ENCODE assay signal across 9 mouse cellular contexts in genomic region chr16:92385062-92385461, GRCm38 (mm10). TPM values are rescaled to one million over a fixed set of nuclear protein-coding genes. Genes with fewer than 3 reads are reported as not detected.
A peak's percentile ranks its signal among the peaks of the same experiment; 100 is the strongest.
DNase-seq lines count a peak whose midpoint lies in the region; ATAC-seq and TF ChIP-seq lines count a peak whose summit lies in the region.
"Had no signal": no experiment of that assay in that cellular context is flagged by ENCODE, and none has a peak within 500 bp of the region (broad histone marks: within the 10 kb centered on the region; RNA-seq: fewer than 3 reads in every experiment).

No protein-coding gene starts in this region.

- H3K4me3 ChIP-seq in stomach, postnatal 0 days (ENCODE audit: low read depth, low read length) = no peak overlapping the region
- H3K4me3 ChIP-seq: neural tube, embryonic 12.5 days had no signal

- 0% methylated on average over 2 of the region's 2 CpGs for WGBS in stomach, postnatal 0 days

- peak; percentile 65 for DNase-seq in CD4-positive, CD25-positive, alpha-beta regulatory T cell, adult 2 months (ENCODE audit: low read depth, low spot score)
- DNase-seq in right cerebral cortex, adult 2 months (ENCODE audit: low spot score in 2 of 2) = peak; percentile 52 to 57
- no peak for DNase-seq in right cerebral cortex, postnatal 36 days (ENCODE audit: low spot score in 2 of 2)
- peak; percentile 69 to 83 for DNase-seq in cerebellum, postnatal 25 days
- DNase-seq in heart, postnatal 4 days = peak; percentile 86
- DNase-seq in lung, postnatal 36 days = peak; percentile 87
- DNase-seq in stomach, postnatal 0 days (ENCODE audit: low spot score) = peak; percentile 70

- H3K4me1 ChIP-seq in stomach, postnatal 0 days (replicated peaks; ENCODE audit: control insufficient read depth, insufficient read depth) = no peaks in the 10 kb centered on the region
- H3K4me1 ChIP-seq: neural tube, embryonic 12.5 days had no signal

- no peak overlapping the region for H3K27ac ChIP-seq in stomach, postnatal 0 days (replicated peaks)
- H3K27ac ChIP-seq: neural tube, embryonic 12.5 days had no signal

- H3K36me3 ChIP-seq in stomach, postnatal 0 days (ENCODE audit: control insufficient read depth, insufficient read depth, low read length) = no peaks in the 10 kb centered on the region
- H3K36me3 ChIP-seq: neural tube, embryonic 12.5 days had no signal

- H3K9ac ChIP-seq in stomach, postnatal 0 days (ENCODE audit: low read length) = no peak overlapping the region
- H3K9ac ChIP-seq: neural tube, embryonic 12.5 days had no signal

- no peaks in the 10 kb centered on the region for H3K9me3 ChIP-seq in stomach, postnatal 0 days (ENCODE audit: control insufficient read depth, low read length)
- H3K9me3 ChIP-seq: neural tube, embryonic 12.5 days had no signal

- TF ChIP-seq EP300 in stomach, postnatal 0 days (optimal IDR thresholded peaks at IDR 0.05) = no peak

- peak; percentile 87 for TF ChIP-seq CTCF in stomach, postnatal 0 days (IDR thresholded peaks at IDR 0.05; ENCODE audit: low read depth)

- no peak for ATAC-seq in CD4-positive, CD25-positive, alpha-beta regulatory T cell, adult 4 months
- no peak; the same call in 1 of the 2 replicates for ATAC-seq in stomach, postnatal 0 days (ENCODE audit: low FRiP score, low TSS enrichment)

- no peak overlapping the region for H3K4me2 ChIP-seq in stomach, postnatal 0 days (replicated peaks; ENCODE audit: low read depth)
- H3K4me2 ChIP-seq: neural tube, embryonic 12.5 days had no signal

- H3K27me3 ChIP-seq in stomach, postnatal 0 days (ENCODE audit: control insufficient read depth, insufficient read depth, low read length) = no peaks in the 10 kb centered on the region
- H3K27me3 ChIP-seq: neural tube, embryonic 12.5 days had no signal

RNA-seq across cellular contexts. Expression of gene Kcne1, which starts 25.8 kb away (rescaled TPM):
- not detected for polyA plus RNA-seq in CD4-positive, CD25-positive, alpha-beta regulatory T cell, adult 4 months (2017; shearing (Covaris generic))
- total RNA-seq in heart, postnatal 4 days (2021) = 100 to 1,000 TPM; 317 to 359 TPM
- 20.3 and 20.8 TPM in 2 replicates for polyA plus RNA-seq in stomach, postnatal 0 days (2015; fragmentation: Nextera tagmentation; extraction: Ambion mirVana)
- polyA plus RNA-seq: neural tube, embryonic 12.5 days had no signal

Comparison
In these comparisons a context has a peak if more than half of its experiments do, and no peak if none do; other contexts are left out.
1. DNase-seq: peak in CD4-positive, CD25-positive, alpha-beta regulatory T cell, adult 2 months (single experiment), right cerebral cortex, adult 2 months (2 of 2), cerebellum, postnatal 25 days (2 of 2), heart, postnatal 4 days (single experiment), lung, postnatal 36 days (single experiment) and stomach, postnatal 0 days (single experiment); none in right cerebral cortex, postnatal 36 days (0 of 2).
2. RNA of gene Kcne1, which starts 25.8 kb away (polyA plus RNA-seq): 20.3 to 20.8 TPM in stomach, postnatal 0 days; not detected in CD4-positive, CD25-positive, alpha-beta regulatory T cell, adult 4 months; every median in the first group is over 10 times any median in the second.